Mouse (Mus musculus) MEL (cell line): ENCODE results near the gene Mybpc2.

Experiments
- CTCF ChIP-seq, 3 experiments: IDR thresholded peaks in 2 of 3; conservative IDR thresholded peaks in 1 of 3; 2 replicates each; pipeline ENCODE4 v1.5.1; 2011 to 2012; ENCODE audit warnings: low read length in 3 of 3, low read depth in 2 of 3, mild to moderate bottlenecking in 2 of 3, improper control_type of control experiment in 1 of 3, inconsistent platforms in 1 of 3, mixed read lengths in 1 of 3, moderate library complexity in 1 of 3; ENCODE audit not compliant: control insufficient read depth in 1 of 3, insufficient read depth in 1 of 3, poor library complexity in 1 of 3, severe bottlenecking in 1 of 3
- EP300 ChIP-seq, 2 experiments: IDR thresholded peaks; 2 replicates each; pipeline ENCODE4 v1.6.1; 2011; ENCODE audit warnings: improper control_type of control experiment in 2 of 2, low read length in 2 of 2, low read depth in 1 of 2, mild to moderate bottlenecking in 1 of 2
- GABPA ChIP-seq: IDR thresholded peaks from 2 replicates; pipeline ENCODE4 v1.6.1; 2012; ENCODE audit warnings: low read depth, mild to moderate bottlenecking, inconsistent platforms, low read length, improper control_type of control experiment, moderate library complexity
- NRF1 ChIP-seq: IDR thresholded peaks from 2 replicates; pipeline ENCODE4 v1.6.1; 2014; ENCODE audit warnings: low read depth, mild to moderate bottlenecking, inconsistent platforms, low read length, improper control_type of control experiment, moderate library complexity; ENCODE audit not compliant: poor library complexity, insufficient read depth, severe bottlenecking
- POLR2A ChIP-seq, 2 experiments: IDR thresholded peaks; 2 replicates each; pipeline ENCODE4 v1.6.1; 2011 to 2012; ENCODE audit warnings: low read length in 2 of 2, mild to moderate bottlenecking in 2 of 2, control low read depth in 1 of 2, improper control_type of control experiment in 1 of 2, low read depth in 1 of 2, moderate library complexity in 1 of 2; ENCODE audit not compliant: control insufficient read depth in 1 of 2, insufficient read depth in 1 of 2, poor library complexity in 1 of 2
- POLR2AphosphoS5 ChIP-seq: IDR thresholded peaks from 2 replicates; pipeline ENCODE4 v1.6.1; 2012; ENCODE audit warnings: low read depth, borderline replicate concordance, mild to moderate bottlenecking, inconsistent platforms, low read length, moderate library complexity, mixed read lengths
- RCOR1 ChIP-seq: IDR thresholded peaks from 2 replicates; pipeline ENCODE4 v1.6.1; 2012; ENCODE audit warnings: low read depth, mild to moderate bottlenecking, inconsistent platforms, low read length, improper control_type of control experiment
- TAL1 ChIP-seq: IDR thresholded peaks from 2 replicates; pipeline ENCODE4 v1.6.1; 2012; ENCODE audit warnings: mild to moderate bottlenecking, inconsistent platforms, low read length, moderate library complexity, mixed read lengths
- ZNF384 ChIP-seq: IDR thresholded peaks from 2 replicates; pipeline ENCODE4 v1.6.1; 2012; ENCODE audit warnings: low read depth, mild to moderate bottlenecking, inconsistent platforms, low read length, improper control_type of control experiment

DNA sequence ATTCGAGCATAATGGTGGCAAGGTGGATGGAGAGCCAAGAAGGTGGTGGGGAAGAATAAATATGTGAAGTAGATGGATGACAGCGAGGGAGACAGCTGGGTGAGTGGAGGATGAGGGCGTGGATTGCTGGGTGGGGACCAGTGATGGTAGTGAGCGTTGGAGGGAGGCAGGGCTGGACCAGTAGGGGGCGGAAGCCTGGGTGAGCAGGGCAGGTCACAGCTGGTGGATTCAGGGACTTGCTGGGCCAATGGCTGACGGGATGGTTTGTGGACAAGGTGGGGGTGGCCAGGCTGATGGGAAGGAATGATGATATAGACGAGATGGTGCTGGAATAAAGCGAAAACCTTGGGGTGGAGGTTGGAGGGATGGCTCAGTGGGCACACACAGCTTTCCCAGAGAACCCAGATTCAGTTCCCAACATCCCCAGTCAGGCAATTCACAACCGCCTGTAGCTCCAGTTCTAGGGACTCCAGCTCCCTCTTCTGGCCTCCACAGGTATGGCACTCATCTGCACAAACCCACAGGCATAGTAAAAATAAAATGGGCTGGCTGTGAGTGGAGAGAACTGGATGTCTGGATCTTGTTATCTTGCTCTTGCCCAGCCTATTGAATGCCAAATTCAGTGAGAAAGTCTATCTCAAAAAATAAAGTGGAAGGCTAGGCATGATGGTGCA, 5.1 kb downstream of the Mybpc2 start:
- TF ChIP-seq RCOR1 (no peak), EP300 (IDR thresholded peaks at IDR 0.05; ENCODE audit: low read depth in 1 of 2, low read length in 2 of 2) (no peak), CTCF (IDR thresholded peaks at IDR 0.05 in 2 of 3, conservative IDR thresholded peaks at IDR 0.05 in 1 of 3; ENCODE audit: control insufficient read depth in 1 of 3, insufficient read depth in 1 of 3, low read depth in 2 of 3, low read length in 3 of 3, poor library complexity in 1 of 3, severe bottlenecking in 1 of 3) (peak; percentile 60 to 68 (median 61)), NRF1 (no peak), GABPA (no peak), POLR2AphosphoS5 (no peak), ZNF384 (no peak), POLR2A (IDR thresholded peaks at IDR 0.05; ENCODE audit: control insufficient read depth in 1 of 2, insufficient read depth in 1 of 2, low read depth in 1 of 2, low read length in 2 of 2, poor library complexity in 1 of 2) (no peak), TAL1 (no peak)
